Mouse (Mus musculus) liver, adult 2 months (tissue): Measurements from ENCODE around the gene Cfap52. TPM values are rescaled to one million over a fixed set of nuclear protein-coding genes. Genes with fewer than 3 reads are reported as not detected.

Experiments
- DNase-seq: peaks from one replicate; pipeline ENCODE4 v3.0.0-alpha.2; 2011; ENCODE audit warnings: low read depth, low spot score; ENCODE audit errors: extremely low read depth
- H3K27ac ChIP-seq: fragments of 200-500 bp; replicated peaks from 2 replicates; pipeline ENCODE4 v1.5.1; 2012; ENCODE audit warnings: low read depth, mild to moderate bottlenecking, control low read depth, inconsistent platforms, low read length; ENCODE audit not compliant: insufficient read depth
- H3K27me3 ChIP-seq: fragments of 200-500 bp; 2 replicates; pipeline ENCODE4 v1.6.1; 2012; ENCODE audit warnings: mild to moderate bottlenecking, moderate library complexity, low read length, inconsistent platforms; ENCODE audit not compliant: control insufficient read depth, insufficient read depth
- H3K36me3 ChIP-seq: fragments of 200-500 bp; 2 replicates; pipeline ENCODE4 v1.6.1; 2012; ENCODE audit warnings: low read length, inconsistent platforms; ENCODE audit not compliant: control insufficient read depth, insufficient read depth
- H3K4me1 ChIP-seq: fragments of 200-500 bp; 2 replicates; pipeline ENCODE4 v1.6.1; 2011; ENCODE audit warnings: low read length; ENCODE audit not compliant: control insufficient read depth, insufficient read depth
- H3K4me3 ChIP-seq: fragments of 200-500 bp; 2 replicates; pipeline ENCODE4 v1.5.1; 2011; ENCODE audit warnings: low read depth, mild to moderate bottlenecking, control low read depth, low read length, moderate library complexity; ENCODE audit not compliant: insufficient read depth
- H3K79me2 ChIP-seq: fragments of 200-500 bp; 2 replicates; pipeline ENCODE4 v1.6.1; 2012; ENCODE audit warnings: inconsistent platforms, mild to moderate bottlenecking, low read length, moderate library complexity; ENCODE audit not compliant: control insufficient read depth, insufficient read depth
- H3K9ac ChIP-seq: fragments of 200-500 bp; 2 replicates; pipeline ENCODE4 v1.6.1; 2012; ENCODE audit warnings: low read depth, mild to moderate bottlenecking, control low read depth, inconsistent platforms, low read length
- CTCF ChIP-seq: fragments of 200-500 bp; IDR thresholded peaks from 2 replicates; pipeline ENCODE4 v1.5.1; 2011; ENCODE audit warnings: low read depth, low read length, control low read depth
- POLR2A ChIP-seq: fragments of 200-500 bp; IDR thresholded peaks from 2 replicates; pipeline ENCODE4 v1.6.1; 2011; ENCODE audit warnings: low read length, control low read depth; ENCODE audit not compliant: insufficient read depth; ENCODE audit errors: extremely low read depth
- WGBS: fragments of 180-500 bp; shearing (Covaris S2); methylation state at CpG from one replicate; pipeline ENCODE4 v1.1.7; 2018; 5-methylcytosine and 5-hydroxymethylcytosine counted together
- polyA plus RNA-seq: library from polyadenylated mRNA; depleted of rRNA; stranded (reverse); fragments of >200 nt; gene quantifications from 2 replicates; pipeline ENCODE4 v1.2.3, GENCODE M21; 2012
- total RNA-seq: library from RNA; depleted of rRNA; stranded (reverse); fragments of >200 nt; gene quantifications from 2 replicates; pipeline ENCODE4 v1.2.3, GENCODE M21; 2014

Gene Cfap52
- total and polyA plus RNA-seq, 2 experiments, result not detected

DNA sequence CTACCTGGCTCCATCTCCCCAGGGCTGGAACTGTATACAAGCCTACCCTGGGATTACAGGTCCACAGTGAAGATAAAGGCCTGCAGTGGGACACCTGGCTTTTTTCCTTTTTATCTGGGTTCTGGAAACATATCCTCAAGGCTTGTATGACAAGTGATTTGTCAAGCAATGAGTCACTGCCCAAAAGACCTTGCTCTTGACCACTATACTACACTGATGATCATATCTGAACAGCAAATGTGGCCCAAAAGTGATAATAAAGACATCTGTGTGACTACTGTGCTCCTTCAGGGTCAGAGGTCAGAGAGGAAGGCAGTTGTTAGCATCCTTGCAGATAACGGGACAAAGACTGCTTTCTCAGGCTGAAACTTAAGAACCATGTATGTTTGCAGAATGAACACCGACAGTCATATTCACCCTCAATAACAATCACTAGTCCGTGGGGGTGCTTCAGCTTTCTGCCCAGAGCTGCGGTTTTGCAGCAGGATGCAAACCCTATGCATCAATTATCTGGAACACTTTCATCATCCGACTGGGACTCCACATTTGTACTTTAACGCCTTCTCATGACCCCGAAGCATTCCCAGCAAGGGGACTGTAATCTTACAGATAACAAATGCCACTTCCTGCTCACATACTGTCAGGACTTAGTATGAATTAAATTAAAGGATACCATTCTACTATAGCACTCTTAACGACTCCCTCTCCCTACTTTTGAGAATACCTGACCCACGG, 45.1 kb downstream of the Cfap52 start:
- H3K36me3 ChIP-seq, result no peaks in the 10 kb centered on the region
- TF ChIP-seq CTCF (no peak), POLR2A (no peak)
- H3K27ac ChIP-seq, result no peak overlapping the region
- no peak for DNase-seq
- 42% methylated on average over 9 of the region's 9 CpGs for WGBS
- H3K4me1 ChIP-seq, result no peaks in the 10 kb centered on the region; the same call in 1 of the 2 replicates
- no peak overlapping the region for H3K9ac ChIP-seq
- H3K4me3 ChIP-seq, result no peak overlapping the region
- H3K79me2 ChIP-seq, result no peaks in the 10 kb centered on the region
- no peaks in the 10 kb centered on the region for H3K27me3 ChIP-seq

DNA sequence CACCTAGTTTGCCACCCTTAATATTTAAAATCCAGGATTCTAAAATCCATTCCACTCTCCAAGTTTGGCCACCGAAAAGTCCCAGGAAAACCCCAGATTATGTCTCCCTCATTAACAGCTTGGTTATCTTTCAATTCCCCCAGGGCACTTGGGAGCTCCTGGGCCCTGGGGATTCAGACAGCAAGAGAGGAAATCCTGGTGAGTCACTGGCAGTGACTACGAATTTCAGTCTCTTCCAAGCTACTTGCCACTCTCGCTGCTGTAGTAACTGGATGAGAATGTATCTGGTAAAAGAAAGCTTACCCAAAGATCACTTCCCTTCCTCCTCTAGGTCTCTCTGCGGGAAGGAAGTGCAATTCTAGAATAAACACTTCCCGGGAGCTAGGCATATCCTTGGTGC, 45.9 kb downstream of the Cfap52 start:
- H3K9ac ChIP-seq, result no peak overlapping the region
- no peaks in the 10 kb centered on the region for H3K27me3 ChIP-seq
- H3K4me3 ChIP-seq, result no peak overlapping the region
- no peaks in the 10 kb centered on the region for H3K79me2 ChIP-seq
- H3K36me3 ChIP-seq, result no peaks in the 10 kb centered on the region
- DNase-seq, result no peak
- H3K4me1 ChIP-seq, result no peaks in the 10 kb centered on the region; the same call in 1 of the 2 replicates
- TF ChIP-seq CTCF (no peak), POLR2A (no peak)
- no peak overlapping the region for H3K27ac ChIP-seq
- 68% methylated on average over 5 of the region's 5 CpGs for WGBS

DNA sequence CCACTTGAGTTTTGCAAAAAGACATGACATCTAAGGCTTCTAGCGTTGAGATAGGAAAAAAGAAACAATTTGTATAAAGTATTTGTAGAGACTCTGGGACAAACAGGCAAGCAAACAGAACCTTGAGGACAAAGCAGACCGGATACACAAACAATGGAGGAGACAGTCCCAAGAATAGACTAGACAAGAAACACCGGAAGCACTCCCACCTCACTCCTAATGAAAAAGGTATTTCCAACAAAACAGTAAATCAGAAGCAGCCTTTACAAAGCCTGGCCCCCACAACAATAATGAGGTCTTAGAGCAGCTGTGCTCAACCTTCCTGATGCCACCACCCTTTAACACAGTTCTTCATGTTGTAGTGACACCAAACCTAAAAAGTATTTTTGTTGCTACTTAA, 48.3 kb downstream of the Cfap52 start:
- H3K27me3 ChIP-seq, result no peaks in the 10 kb centered on the region
- TF ChIP-seq POLR2A, result no peak
- no peak for TF ChIP-seq CTCF
- WGBS, result 72% methylated on average over 3 of the region's 3 CpGs

DNA sequence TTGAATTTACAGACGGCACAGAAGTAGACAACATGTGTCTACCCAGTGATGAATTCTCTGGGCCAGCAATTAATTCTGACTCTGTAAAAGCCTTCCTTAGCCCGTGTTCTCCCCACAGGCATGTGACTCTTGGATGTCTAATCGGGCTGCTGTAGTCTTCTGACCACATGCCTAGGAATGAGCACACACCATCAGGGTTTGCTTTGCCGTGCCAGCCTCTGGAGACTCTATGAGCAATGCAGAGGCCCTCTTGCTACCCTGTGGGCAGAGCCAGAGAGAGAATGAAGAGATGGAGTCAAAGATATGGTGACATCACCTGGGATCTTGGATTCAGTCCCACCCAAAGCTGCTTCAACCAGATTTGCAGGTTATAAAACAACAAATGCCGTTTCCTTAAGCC, 54.4 kb downstream of the Cfap52 start:
- no peaks in the 10 kb centered on the region for H3K79me2 ChIP-seq
- no peak for DNase-seq
- WGBS, result 90% methylated on average over 5 of the region's 5 CpGs
- H3K4me1 ChIP-seq, result no peaks in the 10 kb centered on the region
- no peaks in the 10 kb centered on the region for H3K27me3 ChIP-seq
- H3K27ac ChIP-seq, result no peak overlapping the region
- no peaks in the 10 kb centered on the region for H3K36me3 ChIP-seq
- TF ChIP-seq POLR2A (no peak), CTCF (no peak)
- no peak overlapping the region for H3K9ac ChIP-seq
- H3K4me3 ChIP-seq, result no peak overlapping the region

More for the DNA sequence above, 48.3 kb downstream of the Cfap52 start:
- no peak for DNase-seq
- H3K79me2 ChIP-seq, result no peaks in the 10 kb centered on the region
- H3K4me1 ChIP-seq, result no peaks in the 10 kb centered on the region
- no peak overlapping the region for H3K4me3 ChIP-seq
- no peak overlapping the region for H3K27ac ChIP-seq
- H3K9ac ChIP-seq, result no peak overlapping the region
- H3K36me3 ChIP-seq, result no peaks in the 10 kb centered on the region

DNA sequence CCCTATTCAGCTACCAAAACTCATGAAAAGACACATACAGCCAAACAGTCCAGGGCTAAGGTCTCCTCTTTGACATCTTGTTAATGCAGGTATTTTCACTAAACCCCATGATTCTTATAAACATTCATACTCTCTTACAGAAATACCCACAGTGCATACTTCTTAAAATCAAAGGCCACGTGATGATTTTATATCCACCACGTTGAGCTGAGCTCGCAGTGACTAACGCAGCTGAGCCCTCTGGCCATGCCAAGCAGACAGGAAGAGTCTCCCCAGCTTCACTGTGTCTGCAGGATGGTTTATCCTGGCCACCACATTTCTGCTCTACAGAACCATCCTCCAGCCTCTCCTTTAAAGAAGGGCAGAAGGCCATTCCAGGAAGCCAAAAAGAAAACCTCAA, 61.7 kb downstream of the Cfap52 start:
- no peak overlapping the region for H3K27ac ChIP-seq
- no peaks in the 10 kb centered on the region for H3K36me3 ChIP-seq
- H3K4me3 ChIP-seq, result no peak overlapping the region
- no peak for DNase-seq
- no peak for TF ChIP-seq POLR2A
- TF ChIP-seq CTCF, result no peak
- no peaks in the 10 kb centered on the region for H3K79me2 ChIP-seq
- WGBS, result 88% methylated on average over 4 of the region's 4 CpGs
- no peaks in the 10 kb centered on the region for H3K27me3 ChIP-seq
- no peak overlapping the region for H3K9ac ChIP-seq
- no peaks in the 10 kb centered on the region for H3K4me1 ChIP-seq

DNA sequence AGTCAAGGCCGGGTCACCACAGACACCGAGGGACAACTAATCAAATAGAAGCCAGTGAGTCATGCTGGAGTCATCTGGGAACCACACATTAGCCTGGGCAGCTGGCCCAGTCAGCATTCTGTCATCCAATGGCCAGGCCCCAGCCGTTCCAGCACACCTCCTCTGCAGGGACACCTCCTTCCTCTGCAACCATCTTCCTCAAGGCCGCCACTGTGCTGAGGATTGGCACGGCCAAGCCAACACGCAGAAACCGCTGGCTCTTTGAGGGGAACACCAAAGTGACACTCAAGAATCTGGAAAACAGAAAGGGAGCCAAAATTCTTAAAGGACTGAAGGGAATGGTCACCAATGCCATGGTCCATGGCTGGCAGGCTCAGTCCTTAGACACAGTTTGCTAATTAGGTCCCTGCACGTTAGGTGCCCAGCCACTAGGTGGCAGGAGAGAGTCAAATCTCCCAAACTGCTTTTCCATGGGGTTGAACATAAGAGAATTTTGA, 68.3 kb downstream of the Cfap52 start:
- H3K27me3 ChIP-seq, result no peaks in the 10 kb centered on the region
- no peak overlapping the region for H3K4me3 ChIP-seq
- TF ChIP-seq CTCF (peak; percentile 84), POLR2A (no peak)
- peak; percentile 35 for DNase-seq
- H3K79me2 ChIP-seq, result no peaks in the 10 kb centered on the region
- H3K36me3 ChIP-seq, result no peaks in the 10 kb centered on the region
- 33% methylated on average over 8 of the region's 8 CpGs for WGBS
- H3K27ac ChIP-seq, result no peak overlapping the region
- H3K4me1 ChIP-seq, result no peaks in the 10 kb centered on the region
- H3K9ac ChIP-seq, result no peak overlapping the region
